ENCODE assay signal across 18 mouse cellular contexts in genomic region chr8:57989428-57990171, GRCm38 (mm10).
DNase-seq lines count a peak whose midpoint lies in the region; ATAC-seq and TF ChIP-seq lines count a peak whose summit lies in the region.
"Had no signal": no experiment of that assay in that cellular context is flagged by ENCODE, and none has a peak within 500 bp of the region (broad histone marks: within the 10 kb centered on the region; RNA-seq: fewer than 3 reads in every experiment).

No protein-coding gene starts in this region.

- H3K9ac ChIP-seq in hindbrain, embryonic 13.5 days = no peak overlapping the region
- H3K9ac ChIP-seq in midbrain, embryonic 16.5 days (ENCODE audit: low read depth, low read length) = no peak overlapping the region
- H3K9ac ChIP-seq: heart, embryonic 13.5 days; limb, embryonic 12.5 days; liver, embryonic 14.5 days had no signal

- H3K27ac ChIP-seq in layer of hippocampus, adult 2 months = peak overlapping the region; percentile 52
- H3K27ac ChIP-seq in hindbrain, embryonic 13.5 days = no peak overlapping the region
- no peak overlapping the region for H3K27ac ChIP-seq in midbrain, embryonic 16.5 days (ENCODE audit: low read length)
- H3K27ac ChIP-seq: heart, embryonic 13.5 days; limb, embryonic 12.5 days; liver, embryonic 14.5 days had no signal

- no peak for TF ChIP-seq POLR2A in brain, embryonic 14.5 days (IDR thresholded peaks at IDR 0.05; ENCODE audit: borderline replicate concordance, extremely low read depth, insufficient read depth, insufficient read length, poor library complexity, severe bottlenecking)

- H3K4me3 ChIP-seq in layer of hippocampus, adult 2 months = no peak overlapping the region
- H3K4me3 ChIP-seq in hindbrain, embryonic 13.5 days = no peak overlapping the region
- no peak overlapping the region for H3K4me3 ChIP-seq in midbrain, embryonic 16.5 days (ENCODE audit: low read depth, low read length)
- H3K4me3 ChIP-seq: heart, embryonic 13.5 days; limb, embryonic 12.5 days had no signal

- no peaks in the 10 kb centered on the region for H3K36me3 ChIP-seq in hindbrain, embryonic 13.5 days
- H3K36me3 ChIP-seq in midbrain, embryonic 16.5 days (ENCODE audit: control insufficient read depth, insufficient read depth, low read length) = no peaks in the 10 kb centered on the region
- H3K36me3 ChIP-seq: heart, embryonic 13.5 days; limb, embryonic 12.5 days had no signal

- WGBS in hindbrain, embryonic 13.5 days = 95% methylated on average over 1 of the region's 1 CpGs
- 72% methylated on average over 1 of the region's 1 CpGs for WGBS in midbrain, embryonic 16.5 days

- peak; percentile 75; the same call in 1 of the 2 replicates for ATAC-seq in hindbrain, embryonic 13.5 days (ENCODE audit: low FRiP score)
- 0 out of 2 replicates have a peak, but pooled peaks have one; percentile 60 for ATAC-seq in midbrain, embryonic 16.5 days
- ATAC-seq: lung, postnatal 0 days had no signal

- H3K27me3 ChIP-seq in hindbrain, embryonic 13.5 days = no peaks in the 10 kb centered on the region
- H3K27me3 ChIP-seq in midbrain, embryonic 16.5 days (ENCODE audit: control insufficient read depth, insufficient read depth, low read depth, low read length) = no peaks in the 10 kb centered on the region
- H3K27me3 ChIP-seq: heart, embryonic 13.5 days; limb, embryonic 12.5 days had no signal

- TF ChIP-seq CTCF in layer of hippocampus, adult 2 months (conservative IDR thresholded peaks at IDR 0.05) = no peak
- no peak for TF ChIP-seq CTCF in brain, embryonic 14.5 days (IDR thresholded peaks at IDR 0.05; ENCODE audit: borderline replicate concordance, extremely low read depth, insufficient read depth, insufficient read length)

- 0 out of 2 replicates have a peak, but pooled peaks cover 3% of the 10 kb centered on the region for H3K4me1 ChIP-seq in hindbrain, embryonic 13.5 days (replicated peaks)
- peaks cover 2% of the 10 kb centered on the region; the same call in 1 of the 2 replicates for H3K4me1 ChIP-seq in midbrain, embryonic 16.5 days (ENCODE audit: control insufficient read depth, insufficient read depth, low read length)
- H3K4me1 ChIP-seq: heart, embryonic 13.5 days; limb, embryonic 12.5 days had no signal

- DNase-seq in layer of hippocampus, adult 2 months (ENCODE audit: low spot score in 2 of 2) = peak in 1 of 2 experiments; percentile 12
- DNase-seq in layer of hippocampus, postnatal 36 days = no peak
- DNase-seq in brain, embryonic 14.5 days (ENCODE audit: low read depth) = peak; percentile 84
- no peak for DNase-seq in embryo, embryonic 11 days
- DNase-seq in embryo, embryonic 10 days (ENCODE audit: low spot score) = no peak
- DNase-seq in kidney, postnatal 10 days = no peak
- DNase-seq: cerebellum, adult 11-12 months; gastrocnemius, postnatal 36 days; heart, postnatal 4 days; kidney, adult 11 months; kidney, postnatal 14 days; thymus, postnatal 36 days had no signal

- no peak overlapping the region for H3K4me2 ChIP-seq in hindbrain, embryonic 13.5 days
- no peak overlapping the region for H3K4me2 ChIP-seq in midbrain, embryonic 16.5 days (ENCODE audit: low read length)
- H3K4me2 ChIP-seq: heart, embryonic 13.5 days; limb, embryonic 12.5 days had no signal

- no peaks in the 10 kb centered on the region for H3K9me3 ChIP-seq in hindbrain, embryonic 13.5 days
- H3K9me3 ChIP-seq in midbrain, embryonic 16.5 days (replicated peaks; ENCODE audit: control insufficient read depth, low read length, poor library complexity, severe bottlenecking) = no peaks in the 10 kb centered on the region
- H3K9me3 ChIP-seq: heart, embryonic 13.5 days; limb, embryonic 12.5 days had no signal
